Mouse (Mus musculus): Measurements from ENCODE around the gene Gpr18. TPM values are rescaled to one million over a fixed set of nuclear protein-coding genes. Genes with fewer than 3 reads are reported as not detected.

Gene Gpr18
- polyA plus RNA-seq, 1 experiment from 2014 or later: 0.78 TPM

DNA sequence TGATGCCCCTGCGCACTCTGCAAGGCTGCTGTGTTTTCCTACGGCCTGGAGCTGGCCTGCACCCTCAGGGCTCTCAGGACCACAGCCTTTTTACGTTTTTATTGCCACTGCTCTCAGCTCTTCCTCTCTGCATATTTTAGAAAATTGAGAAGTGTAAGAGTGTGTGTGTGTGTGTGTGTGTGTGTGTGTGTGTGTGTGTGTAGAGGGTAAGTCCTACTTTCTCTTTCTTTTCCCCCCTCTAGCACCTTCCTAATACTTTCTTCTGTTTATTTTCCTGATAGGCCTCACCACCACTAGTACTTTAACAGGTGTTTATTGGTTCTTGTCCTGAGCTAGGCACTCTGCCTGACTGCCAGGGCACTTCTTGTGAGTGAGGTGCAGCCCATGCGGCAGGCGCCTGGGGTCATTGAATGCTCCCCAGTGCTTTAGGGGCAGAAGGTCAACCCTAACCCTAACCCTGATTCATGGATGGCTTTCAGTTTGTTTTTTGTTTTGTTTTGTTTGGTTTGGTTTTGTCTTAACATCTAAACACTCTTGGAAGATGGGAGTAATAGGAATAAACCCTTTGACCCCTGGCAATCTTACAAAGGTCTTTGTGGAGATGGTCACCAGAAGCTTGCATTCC, 21.0 kb downstream of the Gpr18 start:
- H3K27me3 ChIP-seq (ENCODE audit: insufficient read depth, low read length): no peaks in the 10 kb centered on the region
- DNase-seq: no peak
- no peak overlapping the region for H3K9ac ChIP-seq (replicated peaks)
- no peak overlapping the region for H3K4me2 ChIP-seq (ENCODE audit: low read depth, low read length)
- no peaks in the 10 kb centered on the region for H3K36me3 ChIP-seq (replicated peaks; ENCODE audit: insufficient read depth, low read length)
- WGBS (ENCODE audit: insufficient replicate concordance): 74% methylated on average over 5 of the region's 5 CpGs
- no peak overlapping the region for H3K4me3 ChIP-seq (ENCODE audit: low read depth, low read length)
- H3K9me3 ChIP-seq (ENCODE audit: low read length): no peaks in the 10 kb centered on the region
- H3K27ac ChIP-seq (ENCODE audit: low read depth): no peak overlapping the region
- ATAC-seq: no peak
- H3K4me1 ChIP-seq (ENCODE audit: insufficient read depth): peaks cover 9% of the 10 kb centered on the region; the same call in 1 of the 2 replicates
- TF ChIP-seq CTCF (IDR thresholded peaks at IDR 0.05; ENCODE audit: low read depth) (no peak), EP300 (IDR thresholded peaks at IDR 0.05; ENCODE audit: low read depth) (no peak)

DNA sequence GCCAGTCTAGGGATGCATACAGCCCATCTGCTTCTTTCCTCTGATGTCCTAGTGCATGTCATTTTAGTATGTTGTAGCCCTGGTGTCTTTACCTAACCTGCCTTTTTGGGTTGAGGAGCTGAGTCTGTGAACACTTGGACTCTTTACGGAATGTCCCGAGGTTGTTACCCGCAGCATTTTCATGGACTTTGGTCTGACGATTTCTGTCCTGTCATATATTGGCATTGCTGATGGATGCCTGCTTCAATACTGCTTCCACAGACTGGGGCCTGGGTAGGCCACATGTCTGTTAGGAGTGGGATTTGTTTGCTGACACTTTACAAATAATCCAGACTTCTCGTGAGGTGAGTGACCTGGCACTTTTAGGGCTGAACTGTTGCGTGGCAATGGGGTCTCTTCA, 21.8 kb downstream of the Gpr18 start:
- no peak overlapping the region for H3K9ac ChIP-seq (replicated peaks)
- no peak overlapping the region for H3K4me3 ChIP-seq (ENCODE audit: low read depth, low read length)
- DNase-seq (no peak), ATAC-seq (peak; percentile 23)
- H3K4me1 ChIP-seq (ENCODE audit: insufficient read depth): peaks cover 9% of the 10 kb centered on the region; the same call in 1 of the 2 replicates
- H3K4me2 ChIP-seq (ENCODE audit: low read depth, low read length): no peak overlapping the region
- no peak overlapping the region for H3K27ac ChIP-seq (ENCODE audit: low read depth)
- no peaks in the 10 kb centered on the region for H3K36me3 ChIP-seq (replicated peaks; ENCODE audit: insufficient read depth, low read length)
- no peaks in the 10 kb centered on the region for H3K9me3 ChIP-seq (ENCODE audit: low read length)
- no peaks in the 10 kb centered on the region for H3K27me3 ChIP-seq (ENCODE audit: insufficient read depth, low read length)
- TF ChIP-seq EP300 (IDR thresholded peaks at IDR 0.05; ENCODE audit: low read depth): no peak
- TF ChIP-seq CTCF (IDR thresholded peaks at IDR 0.05; ENCODE audit: low read depth): no peak
- WGBS (ENCODE audit: insufficient replicate concordance): 83% methylated on average over 6 of the region's 6 CpGs

DNA sequence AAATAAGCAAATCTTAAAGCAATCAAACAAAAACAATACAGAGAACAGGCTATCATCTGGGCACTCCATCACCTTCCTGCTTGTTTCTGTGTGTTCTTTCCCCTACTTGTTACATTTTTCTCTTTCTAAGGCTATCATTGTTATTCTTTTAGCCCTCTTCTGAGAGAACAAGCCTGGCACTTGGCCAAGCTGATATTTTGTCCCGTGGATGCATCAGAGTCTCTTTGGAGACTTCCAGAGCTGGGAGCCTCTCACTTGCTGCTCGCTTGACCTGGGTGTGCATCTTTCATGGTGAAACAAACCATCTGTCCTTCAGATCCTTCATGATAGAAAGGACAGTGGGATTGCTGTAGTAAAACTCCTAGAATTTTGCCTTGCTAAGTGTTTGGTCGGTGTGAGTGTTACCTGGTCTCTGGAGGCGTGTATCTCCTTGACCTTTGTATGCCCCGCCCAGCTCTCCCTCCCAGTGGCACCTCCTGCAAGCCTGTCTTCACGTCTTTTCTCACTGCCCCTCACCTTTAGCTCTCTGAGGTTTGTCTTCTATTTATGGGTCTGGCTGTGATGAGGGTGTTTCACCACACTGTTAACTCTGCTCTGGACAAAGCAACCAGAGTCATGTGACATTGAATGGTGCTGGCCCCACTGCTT, 31.3 kb downstream of the Gpr18 start:
- Histone ChIP-seq H3K4me2 (ENCODE audit: low read depth, low read length) (no peak overlapping the region), H3K9me3 (ENCODE audit: low read length) (no peaks in the 10 kb centered on the region), H3K27ac (ENCODE audit: low read depth) (no peak overlapping the region), H3K9ac (replicated peaks) (no peak overlapping the region), H3K4me1 (ENCODE audit: insufficient read depth) (peaks cover 30% of the 10 kb centered on the region), H3K4me3 (ENCODE audit: low read depth, low read length) (no peak overlapping the region), H3K36me3 (replicated peaks; ENCODE audit: insufficient read depth, low read length) (no peaks in the 10 kb centered on the region; the same call in 1 of the 2 replicates), H3K27me3 (ENCODE audit: insufficient read depth, low read length) (no peaks in the 10 kb centered on the region)
- TF ChIP-seq EP300 (IDR thresholded peaks at IDR 0.05; ENCODE audit: low read depth): no peak
- no peak for TF ChIP-seq CTCF (IDR thresholded peaks at IDR 0.05; ENCODE audit: low read depth)
- no peak for ATAC-seq
- WGBS (ENCODE audit: insufficient replicate concordance): 61% methylated on average over 6 of the region's 6 CpGs
- DNase-seq: no peak

DNA sequence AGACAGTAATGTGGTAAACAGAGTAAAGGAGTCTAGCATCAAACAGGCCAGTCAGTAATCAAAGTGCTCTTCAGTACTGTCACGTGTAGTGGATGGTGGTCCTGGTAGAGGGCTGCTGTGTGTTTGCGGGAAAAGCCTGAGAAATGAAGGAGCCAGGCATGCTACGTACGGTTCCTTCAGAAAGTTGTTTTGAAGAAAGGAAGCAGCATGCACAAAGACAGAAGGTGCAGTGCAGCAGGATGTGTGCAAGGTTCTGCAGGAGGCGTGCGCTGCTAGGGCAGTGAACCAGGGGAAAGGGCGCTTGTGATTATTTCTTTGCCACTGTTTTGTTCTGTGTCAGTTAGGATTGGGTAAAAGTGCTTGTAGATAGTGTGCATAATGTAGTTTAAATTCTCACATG, 34.4 kb downstream of the Gpr18 start:
- Histone ChIP-seq H3K27ac (ENCODE audit: low read depth) (no peak overlapping the region), H3K36me3 (replicated peaks; ENCODE audit: insufficient read depth, low read length) (no peaks in the 10 kb centered on the region; the same call in 1 of the 2 replicates), H3K27me3 (ENCODE audit: insufficient read depth, low read length) (no peaks in the 10 kb centered on the region), H3K4me2 (ENCODE audit: low read depth, low read length) (no peak overlapping the region), H3K9ac (replicated peaks) (no peak overlapping the region), H3K9me3 (ENCODE audit: low read length) (no peaks in the 10 kb centered on the region), H3K4me3 (ENCODE audit: low read depth, low read length) (no peak overlapping the region), H3K4me1 (ENCODE audit: insufficient read depth) (peaks cover 39% of the 10 kb centered on the region)
- no peak for ATAC-seq
- DNase-seq: no peak
- 75% methylated on average over 7 of the region's 7 CpGs for WGBS (ENCODE audit: insufficient replicate concordance)
- no peak for TF ChIP-seq EP300 (IDR thresholded peaks at IDR 0.05; ENCODE audit: low read depth)
- TF ChIP-seq CTCF (IDR thresholded peaks at IDR 0.05; ENCODE audit: low read depth): no peak

DNA sequence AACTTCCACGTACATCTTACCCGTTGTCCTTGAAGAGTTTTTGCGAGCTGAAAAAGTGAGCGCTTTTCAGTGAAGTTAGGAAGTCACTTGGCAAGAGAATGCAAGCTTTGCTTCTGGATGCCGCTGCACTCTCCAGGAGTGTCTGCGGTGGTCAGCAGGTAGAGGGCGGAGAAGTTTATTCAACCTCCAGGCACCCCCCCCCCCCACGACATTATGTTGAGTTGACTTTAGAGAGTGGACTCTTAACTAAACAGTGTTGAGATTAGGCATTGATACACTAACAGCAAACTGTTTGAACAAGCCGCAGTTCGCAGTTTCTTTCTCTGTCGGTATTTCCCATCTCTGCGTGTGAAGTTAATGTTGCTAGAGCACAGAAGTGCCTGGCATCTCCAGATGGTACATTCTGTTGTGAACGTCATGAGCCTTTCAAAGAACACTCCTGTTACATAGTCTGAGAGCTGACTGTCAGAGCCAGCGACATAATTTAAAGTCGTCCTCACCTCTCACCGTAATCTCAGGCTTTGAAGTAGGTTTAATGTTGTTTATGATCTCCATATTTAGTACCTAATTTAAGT, 36.2 kb downstream of the Gpr18 start:
- peak overlapping the region; percentile 96 for H3K27ac ChIP-seq (ENCODE audit: low read depth)

DNA sequence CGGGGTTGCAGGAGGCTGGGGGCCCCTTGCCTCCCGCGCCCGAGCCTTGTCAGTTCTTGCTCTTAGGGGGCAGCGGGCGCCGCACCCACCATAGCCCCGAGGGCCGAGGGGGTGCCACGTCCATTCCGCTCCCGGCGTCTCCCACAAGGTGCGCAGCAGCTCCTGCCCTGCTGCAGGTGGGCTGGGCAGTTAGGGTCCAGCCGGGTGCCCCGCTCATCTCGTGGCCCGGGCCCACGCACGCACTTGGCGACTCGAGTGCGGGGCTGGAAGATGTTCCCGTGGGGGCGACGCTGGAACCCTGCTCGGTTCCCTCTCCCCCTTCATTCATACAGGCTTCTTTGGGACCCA, 36.7 kb downstream of the Gpr18 start:
- Histone ChIP-seq H3K4me3 (ENCODE audit: low read depth, low read length) (peak overlapping the region; percentile 97), H3K9me3 (ENCODE audit: low read length) (no peaks in the 10 kb centered on the region), H3K36me3 (replicated peaks; ENCODE audit: insufficient read depth, low read length) (no peaks in the 10 kb centered on the region), H3K27ac (ENCODE audit: low read depth) (peak overlapping the region; percentile 96), H3K9ac (replicated peaks) (peak overlapping the region; percentile 98), H3K27me3 (ENCODE audit: insufficient read depth, low read length) (no peaks in the 10 kb centered on the region), H3K4me2 (ENCODE audit: low read depth, low read length) (peak overlapping the region; percentile 99), H3K4me1 (ENCODE audit: insufficient read depth) (peaks cover 35% of the 10 kb centered on the region)
- WGBS (ENCODE audit: insufficient replicate concordance): 0% methylated on average over 24 of the region's 27 CpGs
- TF ChIP-seq EP300 (IDR thresholded peaks at IDR 0.05; ENCODE audit: low read depth) (no peak), CTCF (IDR thresholded peaks at IDR 0.05; ENCODE audit: low read depth) (no peak)
- ATAC-seq (peak; percentile 18), DNase-seq (no peak)

More for the DNA sequence above, 36.2 kb downstream of the Gpr18 start:
- TF ChIP-seq CTCF (IDR thresholded peaks at IDR 0.05; ENCODE audit: low read depth) (no peak), EP300 (IDR thresholded peaks at IDR 0.05; ENCODE audit: low read depth) (no peak)
- DNase-seq (peak; percentile 39), ATAC-seq (no peak)
- WGBS (ENCODE audit: insufficient replicate concordance): 15% methylated on average over 16 of the region's 16 CpGs
- Histone ChIP-seq H3K9ac (replicated peaks) (peak overlapping the region; percentile 98), H3K4me3 (ENCODE audit: low read depth, low read length) (peak overlapping the region; percentile 97), H3K4me2 (ENCODE audit: low read depth, low read length) (peak overlapping the region; percentile 99), H3K36me3 (replicated peaks; ENCODE audit: insufficient read depth, low read length) (no peaks in the 10 kb centered on the region), H3K9me3 (ENCODE audit: low read length) (no peaks in the 10 kb centered on the region), H3K4me1 (ENCODE audit: insufficient read depth) (peaks cover 38% of the 10 kb centered on the region), H3K27me3 (ENCODE audit: insufficient read depth, low read length) (no peaks in the 10 kb centered on the region)

All from liver, postnatal 0 days (tissue).